Mouse (Mus musculus): ENCODE measurements around the gene Mybpc3. TPM values are rescaled to one million over a fixed set of nuclear protein-coding genes. Genes with fewer than 3 reads are reported as not detected.

The Mybpc3 gene
- polyA plus RNA-seq, 1 experiment from 2014 or later: not detected

DNA sequence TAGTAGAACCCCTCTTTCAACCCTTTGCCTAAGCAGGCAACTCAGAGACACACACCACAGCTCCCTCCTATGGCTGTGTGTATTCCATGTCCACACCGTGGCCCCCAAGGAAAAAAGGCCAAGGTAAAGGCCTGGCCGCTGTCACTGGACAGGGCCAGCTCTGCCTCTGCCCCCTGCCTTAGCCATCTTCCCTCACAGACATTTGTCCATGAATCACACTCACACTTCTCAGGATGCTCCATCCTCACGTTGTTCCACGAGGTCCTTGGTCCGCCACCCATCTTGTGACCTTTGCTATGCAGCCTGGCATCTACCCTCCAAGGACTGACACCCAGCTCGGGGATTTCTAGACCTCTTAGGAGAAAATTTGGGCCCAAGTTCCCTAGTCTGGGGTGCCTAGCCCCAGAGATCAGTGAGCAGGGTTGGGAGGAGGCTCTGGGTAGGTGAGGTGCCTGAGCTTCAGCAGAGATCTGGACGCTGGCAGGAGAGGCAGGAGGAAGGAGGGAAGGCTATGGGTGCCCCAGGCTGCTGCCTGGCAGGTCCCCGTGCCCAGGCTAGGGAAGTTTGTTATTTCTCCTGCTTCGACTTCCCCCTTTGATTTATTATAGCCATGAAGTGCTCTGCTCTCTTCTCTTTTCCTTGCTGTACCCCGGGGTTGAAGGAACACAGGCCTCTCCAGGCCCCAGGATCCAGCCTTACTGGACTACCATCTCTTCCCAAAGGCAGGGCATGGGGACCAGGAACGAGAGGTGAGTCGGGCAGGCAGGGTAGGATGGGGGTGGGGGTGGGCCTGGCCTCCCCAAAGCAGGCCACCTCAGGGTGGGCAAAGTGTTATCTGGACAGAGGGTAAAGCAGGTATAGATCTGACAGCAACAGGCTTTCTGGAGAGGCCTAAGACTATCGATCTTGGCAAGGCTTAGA lies 35.9 kb upstream of the Mybpc3 start, which contains the start of gene Spi1:
Gene Spi1 (plus strand): TSS at position 616 of the 921 bp plus-strand sequence.
- no peak for TF ChIP-seq CTCF (IDR thresholded peaks at IDR 0.05; ENCODE audit: low read depth)
- H3K27ac ChIP-seq (ENCODE audit: low read depth, low read length): no peak within 1 kb of the TSS
- no peaks in the 10 kb centered on the region for H3K9me3 ChIP-seq (ENCODE audit: control insufficient read depth)
- H3K9ac ChIP-seq (ENCODE audit: low read depth, low read length): no peak within 1 kb of the TSS
- no peak within 1 kb of the TSS for H3K4me3 ChIP-seq (ENCODE audit: low read depth, low read length)
- no peak within 1 kb of the TSS for H3K4me2 ChIP-seq (replicated peaks; ENCODE audit: low read depth)
- no peak for ATAC-seq
- H3K4me1 ChIP-seq (replicated peaks; ENCODE audit: control insufficient read depth, insufficient read depth, low read length): no peaks in the 10 kb centered on the region
- H3K36me3 ChIP-seq (ENCODE audit: control insufficient read depth, insufficient read depth): no peaks in the 10 kb centered on the region
- 79% methylated on average over 13 of the region's 13 CpGs for WGBS
- no peaks in the 10 kb centered on the region for H3K27me3 ChIP-seq (replicated peaks; ENCODE audit: control insufficient read depth, insufficient read depth, low read length)

DNA sequence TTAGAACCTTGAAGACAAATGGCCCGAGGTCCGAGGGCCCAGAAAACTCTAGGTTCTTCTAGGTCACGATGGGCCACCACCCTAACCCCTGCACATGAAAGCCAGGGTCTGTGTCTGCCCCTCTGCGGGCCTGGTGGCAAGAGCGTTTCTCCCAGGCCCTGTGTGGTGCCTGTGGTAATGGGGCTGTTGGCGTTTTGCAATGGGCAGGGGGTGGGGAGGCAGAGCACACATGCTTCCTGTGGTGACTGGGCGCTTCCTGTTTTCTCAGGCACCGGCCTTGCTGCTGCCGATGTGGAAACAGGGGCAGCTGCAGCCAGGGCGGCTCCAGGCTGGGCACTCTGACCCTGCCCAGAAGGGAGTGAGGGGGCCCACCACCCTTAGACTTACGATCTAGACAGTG lies 35.1 kb upstream of the Mybpc3 start:
- no peak for TF ChIP-seq CTCF (IDR thresholded peaks at IDR 0.05; ENCODE audit: low read depth)
- WGBS: 59% methylated on average over 11 of the region's 11 CpGs
- H3K9ac ChIP-seq (ENCODE audit: low read depth, low read length): no peak overlapping the region
- no peak overlapping the region for H3K4me2 ChIP-seq (replicated peaks; ENCODE audit: low read depth)
- no peak for ATAC-seq
- H3K4me1 ChIP-seq (replicated peaks; ENCODE audit: control insufficient read depth, insufficient read depth, low read length): no peaks in the 10 kb centered on the region
- H3K9me3 ChIP-seq (ENCODE audit: control insufficient read depth): no peaks in the 10 kb centered on the region
- H3K4me3 ChIP-seq (ENCODE audit: low read depth, low read length): no peak overlapping the region
- no peak overlapping the region for H3K27ac ChIP-seq (ENCODE audit: low read depth, low read length)
- H3K27me3 ChIP-seq (replicated peaks; ENCODE audit: control insufficient read depth, insufficient read depth, low read length): no peaks in the 10 kb centered on the region
- H3K36me3 ChIP-seq (ENCODE audit: control insufficient read depth, insufficient read depth): no peaks in the 10 kb centered on the region

DNA sequence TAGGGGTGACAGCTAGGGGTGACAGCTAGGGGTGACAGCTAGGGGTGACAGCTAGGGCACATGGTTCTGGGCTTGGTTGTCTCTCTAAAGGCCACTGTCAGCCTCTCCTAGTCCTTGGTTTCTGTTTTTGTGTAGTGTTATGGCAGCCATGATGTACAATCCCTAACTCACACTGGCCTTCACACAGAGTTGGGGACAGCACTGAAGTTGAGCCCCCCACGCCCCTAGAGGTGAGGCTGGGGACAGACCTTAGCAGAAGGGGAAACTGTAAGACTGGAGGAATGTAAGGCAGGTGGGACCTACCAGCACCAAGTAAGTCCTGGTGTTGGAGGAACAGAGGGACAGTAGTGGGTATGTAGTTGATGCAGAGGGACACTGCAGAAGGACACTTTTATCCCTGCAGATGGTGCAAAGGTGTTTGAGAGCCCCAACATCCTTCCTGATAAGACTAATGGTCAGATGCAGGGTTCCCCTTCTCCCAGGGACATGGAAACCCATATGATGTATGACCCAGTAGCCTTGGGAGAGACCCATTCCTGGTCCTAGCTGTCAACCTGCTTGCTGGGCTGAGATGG lies 34.5 kb upstream of the Mybpc3 start:
- Histone ChIP-seq H3K36me3 (ENCODE audit: control insufficient read depth, insufficient read depth) (no peaks in the 10 kb centered on the region), H3K9me3 (ENCODE audit: control insufficient read depth) (no peaks in the 10 kb centered on the region), H3K4me2 (replicated peaks; ENCODE audit: low read depth) (no peak overlapping the region), H3K4me1 (replicated peaks; ENCODE audit: control insufficient read depth, insufficient read depth, low read length) (no peaks in the 10 kb centered on the region), H3K27me3 (replicated peaks; ENCODE audit: control insufficient read depth, insufficient read depth, low read length) (no peaks in the 10 kb centered on the region), H3K27ac (ENCODE audit: low read depth, low read length) (no peak overlapping the region; the same call in 1 of the 2 replicates), H3K4me3 (ENCODE audit: low read depth, low read length) (no peak overlapping the region), H3K9ac (ENCODE audit: low read depth, low read length) (no peak overlapping the region)
- ATAC-seq: no peak
- 47% methylated on average over 1 of the region's 1 CpGs for WGBS
- TF ChIP-seq CTCF (IDR thresholded peaks at IDR 0.05; ENCODE audit: low read depth): no peak

DNA sequence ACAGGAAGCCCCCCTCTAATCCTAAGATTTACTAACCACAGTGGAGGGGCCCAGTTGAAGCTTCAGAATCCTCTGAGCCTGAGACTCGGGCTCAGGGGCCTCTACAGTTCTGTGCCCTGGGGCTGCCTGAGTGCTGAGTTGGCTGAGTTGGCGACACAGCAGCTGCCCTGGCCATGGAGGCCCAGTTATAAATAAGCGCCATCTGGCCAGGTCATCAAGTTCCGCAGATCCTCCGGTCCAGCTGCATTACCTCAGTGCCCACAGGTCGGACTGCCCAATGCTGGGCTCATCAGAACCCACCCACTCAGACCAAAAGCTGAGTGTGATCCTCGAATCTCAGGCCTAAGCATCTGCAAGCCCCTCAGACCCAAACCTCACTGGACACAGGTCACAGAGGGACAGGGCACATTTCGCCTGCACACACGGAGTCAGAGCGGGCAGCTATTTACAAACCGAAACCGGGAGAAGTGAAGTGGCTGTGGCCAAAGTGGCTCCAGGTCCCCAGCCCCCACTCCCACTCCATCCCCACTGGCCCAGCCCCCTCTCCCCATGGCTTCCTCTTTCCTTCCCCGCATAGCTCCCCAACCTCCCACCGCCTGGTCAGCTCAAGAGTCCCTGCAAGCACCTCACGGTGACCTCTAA lies 33.6 kb upstream of the Mybpc3 start:
- no peak overlapping the region for H3K4me2 ChIP-seq (replicated peaks; ENCODE audit: low read depth)
- no peak overlapping the region for H3K9ac ChIP-seq (ENCODE audit: low read depth, low read length)
- ATAC-seq: no peak
- no peak for TF ChIP-seq CTCF (IDR thresholded peaks at IDR 0.05; ENCODE audit: low read depth)
- H3K9me3 ChIP-seq (ENCODE audit: control insufficient read depth): no peaks in the 10 kb centered on the region
- no peaks in the 10 kb centered on the region for H3K27me3 ChIP-seq (replicated peaks; ENCODE audit: control insufficient read depth, insufficient read depth, low read length)
- no peak overlapping the region for H3K4me3 ChIP-seq (ENCODE audit: low read depth, low read length)
- no peaks in the 10 kb centered on the region for H3K36me3 ChIP-seq (ENCODE audit: control insufficient read depth, insufficient read depth)
- 81% methylated on average over 15 of the region's 15 CpGs for WGBS
- H3K4me1 ChIP-seq (replicated peaks; ENCODE audit: control insufficient read depth, insufficient read depth, low read length): no peaks in the 10 kb centered on the region
- no peak overlapping the region; the same call in 1 of the 2 replicates for H3K27ac ChIP-seq (ENCODE audit: low read depth, low read length)

DNA sequence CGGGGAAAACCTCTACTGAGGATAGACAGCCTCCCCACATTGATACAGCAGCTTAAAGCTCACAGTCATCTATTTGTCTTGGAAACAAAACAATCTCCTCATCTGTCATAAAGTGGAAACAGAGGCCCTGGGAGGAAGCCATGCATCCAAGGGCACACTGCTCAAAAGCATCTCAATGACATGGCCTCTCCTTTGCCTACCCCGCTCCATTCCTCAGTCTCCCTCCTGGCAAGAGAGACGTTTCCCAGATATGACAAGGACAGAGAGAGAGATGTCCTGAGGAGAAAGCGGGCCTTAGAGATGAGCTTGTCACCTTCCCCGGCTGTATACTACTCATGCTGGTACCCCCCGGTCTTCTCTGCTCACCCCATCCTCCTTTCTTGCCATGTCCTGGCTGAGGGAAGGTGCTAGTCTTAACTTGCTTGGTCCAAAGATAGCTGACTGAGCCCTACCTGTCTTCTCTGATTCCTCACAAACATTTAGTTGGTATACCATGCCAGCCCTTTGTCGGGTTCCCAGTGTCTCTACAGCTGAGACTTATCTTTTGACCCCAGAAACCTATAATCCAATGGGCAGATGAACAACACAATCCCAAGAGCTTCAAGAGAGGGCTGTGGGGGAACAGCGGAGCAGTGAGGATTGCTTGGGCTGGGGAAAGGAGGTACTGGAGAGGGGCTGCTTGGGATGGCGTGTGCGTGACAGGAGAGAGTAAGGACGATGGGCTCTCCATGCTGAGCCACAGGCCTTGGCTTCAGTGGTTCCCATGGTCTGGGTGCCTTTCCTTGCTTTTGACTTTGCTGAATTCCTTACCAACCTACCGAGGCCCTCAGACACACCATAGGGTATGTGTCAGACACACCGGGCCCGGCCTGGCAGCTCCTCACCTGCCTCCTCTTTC lies 32.2 kb upstream of the Mybpc3 start:
- WGBS: 88% methylated on average over 14 of the region's 14 CpGs

More for the DNA sequence above, 32.2 kb upstream of the Mybpc3 start:
- no peak for ATAC-seq
- Histone ChIP-seq H3K4me1 (replicated peaks; ENCODE audit: control insufficient read depth, insufficient read depth, low read length) (no peaks in the 10 kb centered on the region), H3K27ac (ENCODE audit: low read depth, low read length) (no peak overlapping the region), H3K9me3 (ENCODE audit: control insufficient read depth) (no peaks in the 10 kb centered on the region), H3K36me3 (ENCODE audit: control insufficient read depth, insufficient read depth) (no peaks in the 10 kb centered on the region), H3K27me3 (replicated peaks; ENCODE audit: control insufficient read depth, insufficient read depth, low read length) (no peaks in the 10 kb centered on the region), H3K4me3 (ENCODE audit: low read depth, low read length) (no peak overlapping the region), H3K4me2 (replicated peaks; ENCODE audit: low read depth) (no peak overlapping the region), H3K9ac (ENCODE audit: low read depth, low read length) (no peak overlapping the region)
- no peak for TF ChIP-seq CTCF (IDR thresholded peaks at IDR 0.05; ENCODE audit: low read depth)

Measured in intestine, postnatal 0 days (tissue).